Comparison of ENCODE assay signal across 1 mouse cellular context in the genomic region with DNA sequence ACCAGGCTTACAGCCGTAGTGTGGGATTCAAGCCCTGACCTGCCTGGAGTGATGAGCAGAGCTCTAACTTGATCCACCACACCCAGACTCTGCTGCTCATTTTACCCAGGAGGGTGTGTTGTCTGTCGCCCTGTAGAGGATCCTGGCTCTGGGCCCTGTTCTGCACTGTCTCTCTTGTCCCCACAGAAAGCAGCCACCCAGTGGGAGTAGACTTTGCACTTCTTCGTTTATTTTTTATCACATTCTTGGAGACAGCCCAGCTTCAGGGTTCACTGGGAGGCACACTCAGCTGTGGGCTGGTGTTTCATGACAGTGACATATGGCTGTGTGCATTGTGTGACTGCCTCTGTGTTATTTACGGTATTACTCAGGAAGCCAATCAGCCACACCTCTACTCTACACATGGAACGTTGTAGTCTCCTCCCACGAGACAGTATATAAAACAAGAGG.
TF ChIP-seq lines count a peak whose summit lies in the region.

No protein-coding gene starts in this region.

TF ChIP-seq in MEL, 35 proteins besides CTCF, POLR2A, EP300 and RAD21 (continued from another document):
- peak; percentile 46; the same call in 1 of the 2 replicates for TF ChIP-seq SIN3A (IDR thresholded peaks at IDR 0.05; ENCODE audit: low read length)
- no peak for TF ChIP-seq ZKSCAN1 (IDR thresholded peaks at IDR 0.05; ENCODE audit: low read depth, low read length)
